Mouse (Mus musculus): Measurements from ENCODE around the gene Tm9sf4.

The Tm9sf4 gene

DNA sequence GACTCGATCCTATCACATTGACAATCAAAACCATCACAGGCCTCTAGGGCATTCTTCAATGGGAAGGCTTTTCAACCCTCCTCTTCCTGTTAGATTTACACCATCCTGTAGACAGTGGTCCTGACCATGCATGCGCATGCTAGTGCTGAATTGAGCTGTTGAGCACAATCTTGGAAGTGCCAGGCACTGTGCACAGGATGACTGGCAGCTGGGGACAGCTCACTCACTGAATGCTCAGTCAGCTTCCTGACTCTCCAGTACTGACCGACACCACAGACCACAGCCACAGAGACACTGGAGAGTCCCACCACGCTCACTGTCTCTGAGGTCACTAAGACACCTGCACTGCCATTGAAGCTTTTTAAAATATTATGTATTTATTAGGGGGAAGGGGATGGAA, 54.3 kb downstream of the Tm9sf4 start:
- DNase-seq (ENCODE audit: low read depth), result no peak

DNA sequence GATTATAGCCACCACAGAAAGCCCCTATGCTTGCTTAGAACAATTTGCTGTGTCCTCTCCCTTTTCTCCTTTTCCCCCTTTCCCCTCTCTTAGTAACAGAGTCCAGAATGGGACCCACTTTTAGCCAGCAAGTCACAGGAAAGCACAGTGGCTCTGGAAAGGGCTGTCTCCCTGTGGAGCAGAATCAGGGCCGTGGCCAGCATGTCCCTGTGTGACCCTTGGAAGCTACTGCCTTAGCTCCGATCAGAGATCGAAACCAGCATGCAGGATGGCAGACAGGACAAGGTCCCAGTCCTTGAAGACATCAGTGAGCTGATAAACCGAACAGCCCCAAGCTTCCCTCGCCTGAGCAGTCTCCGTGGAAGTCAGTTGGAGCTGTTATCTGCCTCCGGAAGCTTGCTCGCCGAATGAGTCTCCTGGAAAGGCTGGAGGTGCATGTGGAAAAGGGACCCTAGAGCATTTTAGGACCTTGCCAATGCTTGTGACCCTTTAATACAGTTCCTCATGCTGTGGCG, 56.8 kb downstream of the Tm9sf4 start:
- no peak for DNase-seq (ENCODE audit: low read depth)

DNA sequence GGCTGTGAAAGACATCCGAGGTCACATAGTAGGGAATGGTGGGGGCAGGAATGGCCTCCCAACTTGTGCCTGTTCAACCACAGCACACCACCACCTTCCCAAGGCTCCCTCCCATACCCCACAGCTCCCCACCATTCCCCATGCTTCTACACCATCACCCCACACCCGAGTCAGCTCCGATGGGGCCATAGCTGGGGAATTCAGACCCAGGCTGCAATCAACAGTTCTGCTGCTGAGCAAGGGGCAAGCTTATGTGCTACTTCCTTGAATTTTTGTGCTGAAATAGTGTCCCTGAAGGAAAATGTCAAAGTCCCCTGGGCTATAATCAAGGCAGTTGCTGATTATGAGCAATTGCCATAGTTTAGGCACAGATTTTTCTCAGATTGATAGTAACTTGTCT, 57.4 kb downstream of the Tm9sf4 start:
- no peak for DNase-seq (ENCODE audit: low read depth)

DNA sequence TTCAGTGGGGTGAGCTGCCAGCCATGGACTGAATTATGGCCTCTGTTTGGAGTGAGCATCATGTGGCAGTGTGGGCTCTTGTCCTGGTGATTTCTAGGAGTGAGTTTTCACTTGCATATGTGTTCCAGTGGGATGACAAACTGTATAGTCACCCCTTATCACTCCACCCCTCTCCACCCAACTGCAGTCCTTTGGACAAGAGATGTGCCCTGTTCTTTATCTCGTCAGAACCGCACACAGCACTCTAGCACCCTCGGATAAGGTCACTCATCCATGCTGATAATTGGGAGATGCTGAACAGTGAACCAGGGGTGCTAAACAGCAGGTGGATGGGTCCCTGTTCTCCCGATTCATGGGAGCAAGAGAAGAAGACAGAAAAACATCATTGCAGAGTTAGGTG, 60.5 kb downstream of the Tm9sf4 start:
- DNase-seq (ENCODE audit: low read depth), result peak; percentile 55

DNA sequence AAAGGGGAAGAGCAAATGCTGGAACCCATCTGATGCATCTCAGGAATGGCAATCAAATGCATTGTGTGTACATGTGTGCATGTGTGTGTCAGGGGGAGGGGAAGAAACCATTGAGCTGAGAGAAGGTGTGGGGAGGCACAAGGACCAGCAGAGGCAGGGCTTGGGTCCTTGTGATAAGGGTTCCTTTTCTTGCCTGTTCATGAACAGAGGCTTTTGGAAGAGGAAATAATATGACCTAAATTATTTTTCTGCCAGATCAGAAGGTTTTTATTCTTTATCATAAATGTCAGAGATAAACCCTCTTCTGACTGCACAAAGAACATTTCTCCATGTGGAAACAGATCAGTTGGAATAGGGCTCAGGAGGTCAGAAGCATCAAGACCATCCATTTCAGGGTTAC, 61.0 kb downstream of the Tm9sf4 start:
- DNase-seq (ENCODE audit: low read depth), result peak; percentile 56

DNA sequence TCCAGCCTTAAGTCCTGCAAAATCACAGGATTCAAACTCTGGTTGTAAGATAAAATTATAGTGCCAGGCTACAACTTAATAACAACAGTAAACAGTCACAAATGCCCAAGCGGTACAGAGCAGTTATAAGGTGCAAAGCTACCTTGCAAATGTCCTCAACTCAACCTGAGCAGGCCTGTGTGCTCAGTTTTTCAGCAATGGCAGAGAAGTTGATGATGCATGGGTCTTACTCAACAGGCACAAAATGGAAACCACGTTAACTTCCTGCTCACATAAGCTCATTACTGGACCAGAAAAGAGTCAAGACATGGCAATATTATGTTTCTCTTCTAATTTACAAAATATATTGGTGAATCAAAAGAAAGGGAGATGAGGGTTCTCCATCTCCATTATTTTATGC, 61.5 kb downstream of the Tm9sf4 start:
- no peak for DNase-seq (ENCODE audit: low read depth)

DNA sequence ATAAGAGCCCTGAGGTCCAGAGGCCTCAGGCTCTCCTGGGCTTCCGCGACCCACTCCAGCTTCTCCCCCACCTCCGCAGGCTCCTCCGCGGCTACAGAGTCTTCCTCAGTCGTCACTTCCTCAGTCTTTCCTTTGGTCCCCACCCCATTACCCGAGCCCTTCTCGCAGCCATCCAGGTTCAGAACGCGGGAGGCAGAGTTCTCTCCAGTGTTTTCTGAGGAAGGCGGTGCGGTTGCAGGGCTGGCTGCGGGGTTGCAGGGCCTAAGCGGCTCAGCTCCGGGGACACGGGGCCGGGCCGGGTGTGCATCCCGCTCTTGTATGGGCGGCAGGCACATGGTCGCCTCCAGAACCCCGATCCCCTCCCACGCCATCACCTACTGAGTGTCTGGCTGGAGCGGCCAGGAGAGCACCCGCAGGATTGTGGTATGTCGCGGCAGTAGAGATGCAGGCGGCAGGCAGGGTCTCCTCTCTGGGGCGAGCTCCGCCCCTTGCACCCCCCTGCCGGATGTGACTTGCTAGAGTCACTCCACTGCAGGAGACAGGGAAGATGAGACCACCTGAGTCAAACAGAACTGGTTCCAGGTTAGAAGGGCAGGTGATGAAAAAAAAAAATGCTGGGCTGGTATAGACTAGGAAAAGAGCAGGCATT, 64.0 kb downstream of the Tm9sf4 start, which contains the start of gene Tspyl3:
Tspyl3 (minus strand) TSS at position 496 of the 649 bp plus-strand sequence.
- no peak for DNase-seq (ENCODE audit: low read depth)

DNA sequence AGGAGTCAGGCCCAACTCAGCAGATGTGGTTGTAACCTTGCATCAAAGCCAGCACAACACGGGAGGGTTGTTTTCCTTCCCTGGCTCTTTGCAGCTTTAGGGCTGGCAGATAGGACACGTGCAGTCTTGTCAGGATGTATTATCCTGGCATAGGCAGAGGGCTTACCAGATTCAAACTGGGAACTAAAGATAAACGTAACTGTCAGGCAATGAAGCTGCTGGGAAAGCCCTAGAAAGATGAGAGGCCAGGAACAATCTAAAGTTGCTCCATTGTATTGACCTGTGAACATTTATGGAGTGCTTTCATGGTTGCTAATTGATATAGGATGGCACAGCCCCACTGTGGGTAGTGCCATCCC, 64.5 kb downstream of the Tm9sf4 start:
- DNase-seq (ENCODE audit: low read depth), result no peak

DNA sequence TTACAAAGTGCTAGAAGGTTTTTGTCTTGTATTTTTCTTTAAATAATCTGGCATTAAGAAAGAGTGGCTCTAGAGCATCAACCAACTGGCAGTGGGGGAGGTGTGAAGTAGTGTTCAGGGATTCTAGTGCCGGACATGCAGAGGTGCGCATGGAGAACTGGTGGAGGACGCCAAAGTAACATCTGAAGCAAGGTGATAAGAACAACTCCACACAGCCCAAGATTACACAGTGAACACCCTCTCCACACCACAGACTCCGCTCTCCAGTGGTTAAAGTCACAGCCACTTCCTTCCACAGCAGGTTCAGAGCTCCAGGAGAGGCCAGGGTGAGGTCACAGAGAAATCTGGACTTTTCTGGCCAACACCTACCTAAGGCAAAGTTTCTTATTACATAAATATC, 66.9 kb downstream of the Tm9sf4 start:
- peak; percentile 55 for DNase-seq (ENCODE audit: low read depth)

DNA sequence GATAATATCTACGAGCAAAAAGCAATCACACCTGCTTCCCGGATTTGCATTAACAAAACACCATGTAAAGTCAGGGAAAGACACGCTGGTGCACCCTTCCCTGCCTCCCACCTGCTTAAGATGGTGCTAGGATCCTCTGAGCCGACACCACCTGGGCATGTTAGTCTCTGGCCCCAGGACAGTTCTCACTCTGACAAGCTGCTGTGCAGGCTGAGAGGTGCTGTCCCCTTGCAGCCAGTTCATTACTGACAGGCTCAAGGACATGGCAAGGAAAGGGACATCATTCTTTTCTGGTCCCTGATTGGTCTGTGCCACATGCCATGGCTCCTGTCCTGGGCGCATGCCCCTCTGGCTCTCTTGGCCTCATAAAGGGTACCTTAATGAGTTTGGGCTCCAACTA, 67.4 kb downstream of the Tm9sf4 start:
- DNase-seq (ENCODE audit: low read depth), result no peak

DNA sequence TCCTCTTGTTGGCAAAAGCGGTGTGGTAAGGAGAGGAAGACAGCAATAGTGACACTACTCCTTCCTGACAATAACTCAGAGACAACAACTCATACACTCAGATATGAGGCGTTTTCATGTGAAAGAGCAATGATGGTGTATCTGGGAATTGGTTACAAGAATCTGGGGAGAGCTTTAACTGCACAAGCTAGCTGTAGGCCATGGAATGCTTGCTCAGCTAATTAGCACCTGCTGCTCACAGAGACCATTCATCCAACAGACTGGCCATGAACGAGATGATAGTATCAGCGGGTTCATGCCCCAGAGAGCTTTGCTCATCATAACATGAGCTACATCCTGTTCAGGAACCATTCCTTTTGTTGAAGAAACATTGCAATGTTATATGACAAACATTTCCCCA, 76.1 kb downstream of the Tm9sf4 start:
- no peak for DNase-seq (ENCODE audit: low read depth)

DNA sequence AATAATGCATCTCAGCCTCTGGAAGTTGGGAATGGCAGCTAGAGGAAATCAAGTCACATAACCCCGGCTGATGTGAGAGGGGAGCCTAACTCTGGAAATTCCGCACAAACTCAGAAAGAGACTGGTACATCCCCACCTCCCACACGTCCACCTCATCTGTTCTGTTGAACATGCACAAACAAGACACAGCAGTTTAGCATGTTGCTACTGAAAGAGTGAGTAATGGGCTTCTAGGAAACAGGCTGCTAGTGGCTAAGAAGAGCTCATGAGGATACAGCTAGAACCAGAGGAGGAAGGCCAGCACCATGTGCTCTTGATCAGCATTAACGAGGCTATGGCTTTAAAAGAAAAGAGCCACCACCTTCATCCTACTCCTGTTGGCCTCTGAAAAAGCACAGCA, 76.8 kb downstream of the Tm9sf4 start:
- no peak for DNase-seq (ENCODE audit: low read depth)

DNA sequence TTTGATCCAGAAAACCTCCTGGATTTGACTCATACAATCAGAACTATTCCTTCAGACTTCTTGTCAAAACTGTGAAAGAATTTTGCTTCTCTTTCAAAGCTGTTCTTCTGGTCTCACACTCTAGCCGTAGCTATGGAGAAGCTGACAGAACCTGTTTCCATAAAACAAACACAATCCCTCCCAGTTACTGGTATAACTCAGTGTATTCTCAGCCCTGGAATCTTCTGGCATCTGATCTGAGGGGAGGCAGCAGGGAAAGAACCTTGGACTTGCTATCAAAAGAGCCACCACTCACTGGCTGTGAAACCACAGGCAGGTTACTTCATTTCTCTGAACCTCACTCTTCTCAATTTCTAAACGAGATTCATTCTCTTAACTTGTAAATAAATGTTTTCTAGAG, 77.3 kb downstream of the Tm9sf4 start:
- DNase-seq (ENCODE audit: low read depth), result no peak

DNA sequence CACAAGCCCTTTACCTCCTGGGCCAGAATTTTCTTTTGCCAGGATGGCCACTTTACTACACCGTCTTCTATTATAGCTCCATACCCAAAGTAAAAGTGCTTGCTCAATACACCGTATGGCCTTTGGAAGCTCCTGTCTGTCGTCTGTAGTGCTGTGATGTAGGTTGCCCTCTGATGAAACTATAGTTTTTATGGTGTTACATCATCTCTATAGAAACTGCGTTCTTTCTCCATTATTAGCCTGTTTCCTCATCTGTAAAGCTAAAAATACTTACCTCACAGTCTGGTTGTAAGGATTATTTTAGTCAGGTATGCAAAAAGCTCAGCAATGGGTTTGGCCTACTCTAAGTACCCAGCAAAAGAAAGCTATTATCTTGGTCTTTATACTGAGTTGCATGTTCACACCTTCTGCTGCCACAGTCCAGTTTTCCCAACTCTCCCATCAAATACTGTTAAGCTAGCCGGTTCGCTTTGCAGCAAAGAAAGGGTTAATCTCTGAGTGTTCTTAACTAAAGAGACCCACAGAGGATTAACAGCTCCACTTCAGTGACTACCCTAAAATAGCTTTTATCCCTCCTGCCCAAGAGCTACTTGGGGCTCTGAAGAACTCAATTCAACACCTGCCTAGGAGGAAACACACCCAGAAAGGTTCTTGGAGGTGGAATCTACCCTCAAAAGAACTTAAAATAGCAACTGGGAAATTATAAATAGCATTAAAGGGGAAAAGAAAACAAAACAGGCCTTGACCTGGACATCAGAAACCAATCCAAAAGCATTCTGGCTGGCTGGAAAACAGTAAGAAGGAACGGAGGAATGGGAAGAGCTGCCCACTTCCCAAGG, 78.1 kb downstream of the Tm9sf4 start:
- DNase-seq (ENCODE audit: low read depth), result no peak

DNA sequence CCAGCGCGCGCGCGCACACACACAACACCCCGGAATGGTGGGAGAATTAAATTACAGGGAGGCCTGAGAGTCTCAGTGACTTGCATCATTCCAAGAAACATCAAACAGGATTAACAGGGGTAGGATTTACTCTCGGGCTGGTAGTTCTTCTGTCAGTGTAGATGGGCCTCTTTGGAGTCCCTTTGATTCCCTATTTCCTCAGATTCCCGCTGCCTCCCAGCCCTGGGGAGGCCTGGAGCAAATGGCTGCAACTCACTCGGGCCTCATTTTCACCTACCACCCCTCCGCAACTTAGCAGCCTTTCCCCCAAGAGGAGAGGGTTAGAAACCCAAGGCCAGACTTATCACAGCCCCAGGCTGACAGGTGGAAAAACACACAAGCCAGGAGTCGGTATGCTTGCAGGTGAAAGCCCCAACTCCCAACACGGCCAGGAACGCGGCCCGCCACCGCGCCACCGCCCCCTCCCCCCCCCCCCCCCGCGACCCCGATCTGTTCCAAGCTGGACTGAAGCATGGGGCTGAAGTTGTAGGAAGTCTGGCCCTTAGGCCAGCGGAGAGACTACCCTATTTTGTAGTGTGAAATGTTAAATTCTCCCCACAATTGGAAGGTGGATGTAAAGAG, 78.9 kb downstream of the Tm9sf4 start:
- DNase-seq (ENCODE audit: low read depth), result no peak

DNA sequence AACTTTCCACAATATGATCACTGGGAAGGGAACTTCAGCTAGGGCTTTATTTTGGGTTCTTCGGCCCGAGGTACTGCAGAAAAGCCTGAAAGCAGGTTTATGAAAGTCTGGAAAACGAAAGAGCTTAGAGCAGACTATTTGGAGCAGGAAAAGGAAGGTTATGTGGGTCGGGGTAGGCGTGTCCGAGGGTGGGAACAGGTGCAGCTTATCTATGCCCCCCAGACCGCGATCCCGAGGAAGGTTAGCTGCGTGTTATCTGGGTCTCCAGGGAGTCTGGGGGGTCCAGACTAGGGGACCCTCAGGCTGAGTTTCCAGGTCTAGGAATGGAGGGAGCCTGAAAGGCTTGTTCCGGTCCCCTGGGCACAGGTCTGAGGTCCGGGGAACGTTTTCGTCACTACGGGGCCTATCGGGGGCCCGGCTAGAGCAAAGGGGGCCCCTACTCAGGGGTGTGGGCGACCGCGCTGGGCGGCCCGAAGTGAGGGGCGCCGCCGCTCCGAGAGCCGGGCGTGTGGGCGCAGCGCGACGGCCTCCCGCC, 79.7 kb downstream of the Tm9sf4 start:
- peak; percentile 77 for DNase-seq (ENCODE audit: low read depth)

DNA sequence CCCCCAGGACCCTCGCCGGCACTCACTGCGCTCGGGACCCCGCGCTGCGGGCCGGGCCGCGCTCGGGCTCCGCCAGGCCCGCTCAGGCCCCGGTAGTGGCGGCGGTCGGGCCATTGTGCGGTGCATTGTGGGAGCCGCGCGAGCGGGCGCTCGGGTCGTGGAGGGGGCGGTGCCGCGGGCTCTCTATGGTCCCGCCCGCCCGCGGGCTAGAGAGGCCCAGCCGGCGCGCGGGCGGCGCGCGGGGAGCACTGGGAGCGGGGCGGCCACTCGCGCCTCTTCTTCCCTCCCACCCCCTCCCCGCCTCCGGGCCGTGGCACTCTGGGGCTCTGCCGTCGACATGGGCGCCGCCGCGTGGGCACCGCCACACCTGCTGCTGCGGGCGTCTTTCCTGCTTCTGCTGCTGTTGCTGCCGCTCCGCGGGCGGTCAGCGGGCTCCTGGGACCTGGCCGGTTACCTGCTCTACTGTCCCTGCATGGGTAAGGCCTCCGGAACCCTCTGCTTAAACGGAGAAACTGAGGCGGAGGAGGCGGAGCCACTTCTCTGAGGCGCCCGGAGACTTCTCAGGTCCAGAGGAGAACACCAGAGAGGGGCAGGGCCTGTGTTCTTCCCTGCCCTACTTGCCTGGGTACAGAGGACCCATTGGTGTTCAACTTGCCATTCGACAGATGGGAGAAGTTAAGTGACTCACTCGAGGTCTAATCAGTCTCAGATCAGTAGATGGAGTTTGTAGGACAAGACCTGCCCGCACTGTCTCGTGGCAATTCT, 80.3 kb downstream of the Tm9sf4 start, which contains the start of the genes Plagl2 and Pofut1:
Plagl2 (minus strand) TSS at position 177 of the 765 bp plus-strand sequence.
Pofut1 (plus strand) TSS at position 284 of the 765 bp plus-strand sequence.
- DNase-seq (ENCODE audit: low read depth), result peak; percentile 82

DNA sequence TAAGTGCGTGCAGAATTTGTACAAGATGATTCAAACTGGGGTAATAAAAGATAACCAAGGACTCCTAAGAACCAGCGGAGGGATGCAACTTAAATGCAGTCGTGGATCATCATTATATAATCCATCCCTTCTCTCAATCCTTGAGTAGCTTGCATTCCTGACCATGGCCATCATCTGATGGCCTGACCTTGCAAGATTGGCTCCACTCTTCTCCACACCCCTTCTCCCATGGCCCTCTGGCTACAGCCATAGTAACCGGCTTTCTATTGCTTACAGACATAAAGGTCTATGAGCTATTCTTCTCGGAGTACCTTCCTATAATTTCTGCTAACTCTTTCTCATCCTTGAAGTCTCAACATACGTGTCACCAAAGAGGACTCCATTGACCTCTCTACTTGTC, 81.1 kb downstream of the Tm9sf4 start:
- DNase-seq (ENCODE audit: low read depth), result no peak

DNA sequence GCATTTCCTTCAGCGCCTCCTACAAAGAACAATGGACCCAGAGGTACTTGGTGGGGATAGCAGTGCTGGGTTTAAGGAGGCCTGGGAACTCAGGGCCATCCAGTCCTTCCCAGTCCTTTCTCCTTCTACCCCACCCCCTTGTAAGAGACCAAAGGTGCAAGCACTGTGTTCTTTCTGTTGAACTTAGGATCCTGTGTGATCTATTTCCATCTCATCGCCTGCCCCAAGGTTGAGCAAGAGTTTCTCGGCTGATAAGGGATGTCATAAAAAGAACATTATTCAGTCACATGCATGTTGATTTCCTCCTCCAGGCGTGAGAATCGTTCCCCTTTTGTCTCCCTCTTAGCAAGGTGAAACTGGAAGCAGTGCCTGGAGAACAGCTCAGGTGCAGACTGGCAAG, 88.6 kb downstream of the Tm9sf4 start:
- DNase-seq (ENCODE audit: low read depth), result no peak

DNA sequence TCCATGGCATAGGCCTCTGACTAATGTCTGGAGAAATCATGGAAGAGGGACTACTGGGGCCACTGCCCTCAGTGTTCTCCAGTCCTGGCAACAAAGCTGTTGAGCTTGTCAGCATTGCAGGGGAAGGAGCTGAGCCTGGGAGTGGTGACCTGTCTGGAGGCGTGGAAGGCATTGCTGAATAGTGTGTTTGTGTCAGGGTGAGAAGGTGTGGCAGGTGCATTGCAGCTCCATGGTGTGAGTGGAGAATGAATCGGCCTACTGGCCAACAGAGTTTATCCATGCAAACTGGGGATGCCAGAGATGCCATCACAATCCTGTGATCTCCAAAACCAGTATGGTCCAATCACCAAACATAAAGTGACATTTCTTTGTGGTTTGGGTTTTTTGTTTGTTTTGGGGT, 95.5 kb downstream of the Tm9sf4 start:
- DNase-seq (ENCODE audit: low read depth), result no peak

DNA sequence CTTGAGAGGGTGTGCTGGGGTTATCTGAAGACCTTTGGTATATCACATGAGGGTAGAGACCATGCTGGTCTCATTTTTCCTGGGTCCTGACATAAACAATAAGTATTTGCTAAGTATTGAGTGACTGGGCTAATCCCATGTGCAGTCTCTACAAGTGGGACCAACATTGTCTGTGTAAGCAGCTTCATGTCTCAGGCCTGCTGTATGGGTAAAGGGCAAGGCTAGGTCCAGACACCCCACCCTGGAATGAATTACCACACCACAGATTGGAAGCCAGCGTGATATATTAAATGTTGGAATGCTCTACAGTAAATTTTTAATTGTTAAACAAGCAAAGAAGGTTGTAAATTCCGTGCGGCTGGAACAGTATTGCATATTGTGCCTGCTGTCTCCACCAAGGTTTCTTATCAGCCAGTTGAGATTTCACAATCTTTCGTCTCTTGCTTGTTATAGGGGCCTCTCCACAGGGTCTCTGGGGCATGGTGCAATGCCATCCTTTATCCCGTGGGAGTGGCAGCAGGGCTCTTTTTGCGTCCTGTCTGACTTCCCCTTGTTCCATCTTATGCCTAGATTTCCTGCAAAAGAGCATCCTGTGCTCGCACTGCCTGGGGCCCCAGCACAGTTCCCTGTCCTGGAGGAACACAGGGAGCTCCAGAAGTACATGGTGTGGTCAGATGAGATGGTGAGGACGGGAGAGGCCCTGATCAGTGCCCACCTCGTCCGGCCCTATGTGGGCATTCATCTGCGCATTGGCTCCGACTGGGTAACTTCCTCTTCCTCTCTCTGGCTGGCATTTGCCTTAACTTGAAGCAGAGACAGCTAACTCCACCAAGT, 98.1 kb downstream of the Tm9sf4 start:
- DNase-seq (ENCODE audit: low read depth), result no peak
